Mouse (Mus musculus) bone marrow macrophage, adult 2 months (primary cell): ENCODE data around the gene Sec14l4.

Source experiments
- CTCF ChIP-seq: IDR thresholded peaks from 2 replicates; pipeline ENCODE4 v1.5.1; 2012; ENCODE audit warnings: low read depth, mild to moderate bottlenecking, low read length, moderate library complexity
- POLR2A ChIP-seq: IDR thresholded peaks from 2 replicates; pipeline ENCODE4 v1.6.1; 2012; ENCODE audit warnings: mild to moderate bottlenecking, low read depth, low read length, borderline replicate concordance

DNA sequence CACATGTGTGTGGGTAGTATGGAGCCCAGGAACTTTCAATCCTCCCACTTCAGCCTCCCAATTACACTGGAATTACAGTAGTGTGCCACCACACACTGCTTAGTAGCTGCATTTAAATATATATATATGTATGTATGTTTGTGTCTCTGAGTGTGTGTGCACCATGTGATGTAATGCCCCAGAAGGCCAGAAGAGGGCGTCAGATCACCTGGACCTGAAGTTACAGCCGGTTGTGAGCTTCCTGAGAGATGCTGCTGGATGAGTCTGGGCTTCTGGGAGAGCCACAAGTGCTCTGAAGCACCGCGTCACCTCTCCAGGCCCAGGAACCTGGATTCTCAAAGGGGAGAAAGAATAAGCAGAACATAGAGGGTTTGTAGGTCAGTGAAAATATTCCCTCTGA lies 1.9 kb upstream of the Sec14l4 start:
- TF ChIP-seq CTCF (no peak), POLR2A (no peak)
